Mouse (Mus musculus): ENCODE measurements at regions not wholly inside any gene's neighbourhood (a gene's known extent, or its start where the extent isn't known, plus 50 kb on each side); places are given as distances from the start of the nearest gene placed in this dataset.

- TF ChIP-seq POLR2A (IDR thresholded peaks at IDR 0.05; ENCODE audit: control insufficient read depth in 1 of 2, insufficient read depth in 1 of 2, low read depth in 1 of 2, low read length in 2 of 2, poor library complexity in 1 of 2), result no peak
- no peak for TF ChIP-seq MYC (IDR thresholded peaks at IDR 0.05; ENCODE audit: low read depth, low read length)
- no peak for TF ChIP-seq GATA1 (IDR thresholded peaks at IDR 0.05; ENCODE audit: low read depth, low read length)
- TF ChIP-seq POLR2AphosphoS2 (IDR thresholded peaks at IDR 0.05; ENCODE audit: low read length), result no peak
Observed at GRCm38 (mm10) chr11:71557412-71557811, 192.3 kb upstream of the Wscd1 start.
